Mouse (Mus musculus) urinary bladder, adult 2 months (tissue): ENCODE measurements around the gene AI854703. TPM values are rescaled to one million over a fixed set of nuclear protein-coding genes. Genes with fewer than 3 reads are reported as not detected.

ENCODE experiments used
- DNase-seq: peaks from one replicate; pipeline ENCODE4 v3.0.0; 2022; ENCODE audit warnings: low spot score
- polyA plus RNA-seq: library from polyadenylated mRNA; depleted of rRNA; stranded (reverse); fragments of >200 nt; gene quantifications from 2 replicates; pipeline ENCODE4 v1.2.3, GENCODE M21; 2012

AI854703 gene
- polyA plus RNA-seq, 1 experiment, result 5.7 TPM

DNA sequence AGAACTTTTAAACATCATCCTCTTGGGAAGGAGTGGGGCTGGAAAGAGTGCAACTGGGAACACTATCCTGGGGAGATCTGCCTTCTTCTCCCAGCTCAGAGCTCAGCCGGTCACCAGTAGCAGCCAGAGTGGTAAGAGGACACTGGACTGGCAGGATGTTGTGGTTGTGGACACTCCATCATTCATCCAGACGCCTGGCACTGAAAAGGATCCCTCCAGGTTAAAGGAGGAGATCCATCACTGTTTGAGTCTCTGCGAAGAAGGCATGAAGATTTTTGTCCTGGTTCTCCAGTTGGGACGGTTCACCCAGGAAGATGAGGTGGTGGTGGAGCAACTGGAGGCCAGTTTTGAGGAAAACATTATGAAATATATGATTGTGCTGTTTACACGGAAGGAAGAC, 32.2 kb downstream of the AI854703 start:
- no peak for DNase-seq

DNA sequence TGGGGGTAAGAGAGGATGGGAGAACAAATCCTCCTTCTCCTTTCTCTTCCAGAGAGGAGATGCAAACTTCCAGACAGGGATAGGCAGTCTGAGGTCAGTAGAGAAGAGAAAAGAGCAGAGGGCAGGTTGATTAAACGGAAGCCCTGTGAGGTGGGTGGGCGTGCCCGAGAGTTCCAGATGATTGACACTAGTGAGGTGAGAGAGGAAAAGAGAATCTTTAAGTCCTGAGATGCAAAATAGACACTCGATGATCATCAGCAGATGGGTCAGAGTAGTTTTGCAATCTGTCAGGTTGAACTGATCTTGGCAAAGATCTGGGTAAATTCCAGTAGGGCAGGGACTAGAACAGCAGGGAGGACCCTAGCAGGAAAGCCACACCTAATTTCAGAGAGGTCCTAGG, 38.2 kb downstream of the AI854703 start:
- DNase-seq, result no peak

DNA sequence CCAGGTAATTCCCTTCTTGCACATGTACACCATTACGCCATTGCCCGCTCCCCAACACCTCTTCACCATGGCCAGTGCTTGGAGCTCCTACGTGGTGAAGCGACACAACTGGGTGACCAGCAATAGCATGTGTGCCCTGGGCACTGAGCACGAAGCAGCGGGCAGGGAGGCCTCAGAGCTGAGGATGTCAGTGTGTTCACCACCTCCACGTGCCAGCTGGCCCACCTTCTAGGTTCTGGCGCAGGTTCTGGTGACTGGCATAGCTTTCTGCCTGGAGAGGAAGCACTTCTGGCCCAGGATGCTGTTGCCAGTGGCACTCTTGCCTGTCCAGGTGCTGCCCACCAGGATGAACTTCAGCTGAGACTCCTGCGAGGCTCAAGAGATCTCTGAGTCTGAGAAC, 38.9 kb downstream of the AI854703 start:
- no peak for DNase-seq

DNA sequence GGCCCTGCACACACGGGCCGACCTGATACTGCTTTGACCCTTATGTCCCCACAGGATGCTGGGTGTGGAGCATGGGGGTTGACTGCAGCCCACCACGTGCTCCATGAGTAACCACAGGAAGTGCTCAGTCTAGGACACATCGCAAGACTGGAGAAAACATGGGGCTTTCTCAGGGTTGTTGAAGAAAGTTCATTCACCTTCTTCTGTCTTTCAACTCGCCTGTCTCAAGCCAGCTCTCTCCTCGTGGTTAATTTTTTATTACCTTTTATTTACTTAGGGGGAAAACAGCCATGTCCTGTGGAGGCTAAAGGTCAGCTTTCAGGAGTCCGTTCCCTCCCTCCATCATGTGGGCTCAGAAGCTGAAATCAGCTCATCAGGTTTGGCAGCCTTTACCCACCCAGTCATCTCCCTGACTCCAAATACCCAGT, 39.6 kb downstream of the AI854703 start:
- DNase-seq, result no peak

DNA sequence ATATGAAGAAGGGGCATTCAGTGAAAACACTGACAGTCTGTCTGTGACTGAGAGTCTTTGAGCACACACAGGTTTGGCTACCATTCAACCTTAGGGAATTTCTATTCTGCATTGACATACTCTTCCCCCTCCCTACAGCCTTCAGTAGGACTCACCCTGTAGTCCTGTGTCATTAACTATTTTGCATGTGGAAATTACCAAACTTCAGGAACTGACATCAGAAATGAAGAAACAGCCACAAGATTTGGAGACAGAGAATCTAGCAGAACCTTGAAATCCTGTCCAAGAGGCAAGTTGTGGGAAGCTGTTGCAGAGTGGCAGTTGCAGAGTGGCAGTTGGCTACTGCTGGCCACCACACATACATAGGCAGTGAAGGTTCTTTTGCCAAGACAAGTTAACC, 41.5 kb downstream of the AI854703 start:
- no peak for DNase-seq

DNA sequence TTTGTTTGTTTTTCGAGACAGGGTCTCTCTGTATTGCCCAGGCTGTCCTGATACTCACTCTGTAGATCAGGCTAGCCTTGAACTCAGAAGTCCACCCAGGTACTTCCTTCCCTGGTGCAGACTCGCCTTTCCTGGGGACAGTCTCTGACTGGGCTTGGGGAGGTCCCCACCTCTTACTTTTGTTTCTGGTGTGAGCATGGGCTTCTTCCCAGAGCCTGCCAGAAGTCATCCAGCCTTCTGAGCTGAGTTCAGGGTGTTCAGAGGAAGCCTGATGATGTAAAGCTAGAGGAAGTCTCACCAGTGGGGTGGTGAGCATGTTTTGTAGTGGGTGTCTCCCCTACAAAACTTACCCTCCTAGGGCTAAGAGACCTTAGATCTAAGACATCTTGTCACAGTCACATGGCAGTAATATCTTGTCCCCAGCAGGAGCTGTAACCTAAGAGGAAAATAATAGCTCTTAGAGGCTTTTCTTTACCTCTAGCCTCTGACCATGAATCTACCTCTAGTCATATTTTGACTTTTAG, 42.9 kb downstream of the AI854703 start:
- no peak for DNase-seq

DNA sequence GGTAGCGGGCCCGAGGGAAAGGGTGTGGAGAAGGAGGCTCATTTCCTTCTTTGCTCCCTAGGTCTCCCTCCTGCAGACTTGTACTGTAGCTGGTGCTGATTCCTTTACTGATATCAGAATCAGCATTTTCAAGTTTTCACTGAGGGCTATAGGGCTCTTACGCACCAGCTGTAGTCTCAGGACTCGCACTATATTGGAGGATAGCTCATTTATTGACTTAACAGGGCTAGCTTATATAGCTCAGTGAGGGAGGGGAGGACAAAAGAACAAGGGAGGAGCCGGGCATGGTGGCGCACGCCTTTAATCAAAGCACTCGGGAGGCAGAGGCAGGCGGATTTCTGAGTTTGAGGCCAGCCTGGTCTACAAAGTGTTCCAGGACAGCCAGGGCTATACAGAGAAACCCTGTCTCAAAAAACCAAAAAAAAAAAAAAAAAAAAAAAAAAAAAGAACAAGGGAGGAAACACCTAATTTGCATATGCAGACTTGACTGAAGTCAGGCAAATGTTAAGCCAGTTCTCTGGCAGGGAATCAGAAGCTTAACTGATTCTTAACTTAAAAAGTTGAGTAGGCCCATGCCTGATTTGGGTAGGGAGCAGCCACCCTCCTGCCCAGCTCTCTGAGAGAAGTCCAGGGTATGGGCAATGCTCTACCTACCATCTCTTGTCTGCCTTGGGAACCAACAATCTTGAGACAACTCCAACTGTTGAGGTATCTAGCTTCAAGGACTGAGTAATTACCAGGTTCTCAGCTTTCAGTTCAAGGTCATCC, 47.9 kb downstream of the AI854703 start:
- no peak for DNase-seq

DNA sequence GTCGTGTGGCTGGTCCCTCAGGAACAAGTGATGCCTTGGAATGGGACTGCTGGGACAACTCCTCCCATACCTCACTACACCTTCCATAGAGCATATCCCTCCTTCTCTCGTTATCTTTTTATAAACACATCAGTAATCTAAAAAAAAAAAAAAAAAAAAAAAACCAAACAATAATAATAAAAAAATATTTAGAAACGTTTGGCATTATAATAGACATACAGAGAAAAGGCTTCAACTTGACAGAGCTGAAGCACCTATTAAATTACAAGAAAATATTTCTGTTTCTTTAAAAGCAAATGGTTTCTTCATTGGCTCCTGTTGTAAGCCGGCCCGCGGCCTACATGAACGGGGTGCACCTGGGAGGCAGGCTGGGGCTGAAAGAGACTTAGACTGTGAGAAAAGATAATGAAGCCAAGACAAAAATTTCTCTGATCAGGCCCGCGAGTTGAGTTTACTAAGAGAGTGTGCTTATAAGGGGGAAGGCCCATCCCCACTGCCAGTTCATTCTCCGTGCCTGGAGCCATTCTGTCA, 48.9 kb downstream of the AI854703 start:
- no peak for DNase-seq

DNA sequence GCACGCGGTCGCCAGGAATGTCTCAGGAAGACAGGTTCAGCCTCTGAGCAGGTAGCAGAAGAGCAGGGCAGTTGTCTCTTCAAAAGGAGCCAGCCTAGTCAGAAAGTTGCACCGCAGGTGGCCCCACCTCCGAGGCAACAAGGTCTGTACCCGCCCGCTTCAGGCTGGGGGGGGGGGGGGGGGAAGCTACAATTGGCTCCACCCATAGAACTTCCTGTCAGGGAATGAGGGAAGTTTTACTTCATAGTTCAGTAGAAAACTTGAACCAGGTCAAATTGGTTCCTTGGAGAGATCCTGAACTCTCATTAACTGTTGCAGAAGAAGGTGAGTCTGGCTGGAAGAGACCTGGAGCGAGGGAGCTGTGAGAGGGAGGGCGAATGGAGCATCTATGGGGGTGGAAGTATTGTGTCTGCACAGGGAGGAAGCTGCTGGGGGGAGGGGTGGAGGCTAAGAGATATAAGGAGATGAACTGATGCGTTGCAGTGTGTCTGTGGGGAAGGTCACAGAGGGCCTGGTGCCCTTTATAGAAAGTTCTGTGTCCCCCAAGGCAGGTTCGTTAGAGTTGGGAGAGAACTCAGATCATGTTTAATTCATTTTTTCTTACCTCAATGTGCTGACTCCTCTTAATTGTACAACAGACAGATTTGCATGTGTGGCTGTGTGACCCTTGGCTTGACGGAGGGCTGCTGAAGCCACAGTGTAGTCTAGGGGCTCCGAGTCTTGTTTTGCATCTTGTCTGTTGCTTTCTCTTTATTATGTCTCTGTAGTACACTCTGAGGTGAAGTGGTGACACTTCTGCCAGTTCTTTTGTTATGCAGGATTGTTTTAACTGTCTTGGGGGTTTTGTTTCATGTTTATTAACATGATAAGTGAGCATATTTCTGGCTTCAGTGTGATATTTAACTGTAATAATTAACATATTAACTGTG, 49.6 kb downstream of the AI854703 start, which contains the start of gene Gimap9:
Gimap9 (plus strand) TSS at position 199 of the 929 bp plus-strand sequence.
- DNase-seq, result no peak

DNA sequence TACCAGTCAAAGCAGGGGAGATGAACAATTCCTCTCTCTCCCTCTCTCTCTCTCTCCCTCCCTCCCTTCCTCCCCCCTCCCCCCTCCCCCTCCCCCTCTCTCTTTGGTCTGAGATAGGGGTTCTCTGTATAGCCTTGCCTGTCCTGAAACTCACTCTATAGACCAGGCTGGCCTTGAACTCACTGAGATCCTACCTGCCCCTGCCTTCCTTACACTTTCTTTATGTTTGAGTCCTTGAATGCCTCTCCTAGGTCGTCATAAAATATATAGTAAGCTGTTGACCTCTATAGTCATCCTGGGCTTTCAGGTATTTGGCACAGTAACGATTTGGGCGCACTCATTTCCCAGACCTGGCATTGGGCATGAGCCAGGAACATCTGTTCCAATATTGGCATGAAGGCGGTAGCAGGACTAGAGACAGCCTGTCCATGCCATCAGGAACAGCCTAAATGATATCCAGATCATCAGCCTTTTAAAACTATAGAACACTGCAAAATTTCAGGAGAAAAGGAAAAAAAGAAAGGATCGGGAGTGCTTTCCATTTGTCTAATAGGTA, 50.4 kb downstream of the AI854703 start:
- no peak for DNase-seq

DNA sequence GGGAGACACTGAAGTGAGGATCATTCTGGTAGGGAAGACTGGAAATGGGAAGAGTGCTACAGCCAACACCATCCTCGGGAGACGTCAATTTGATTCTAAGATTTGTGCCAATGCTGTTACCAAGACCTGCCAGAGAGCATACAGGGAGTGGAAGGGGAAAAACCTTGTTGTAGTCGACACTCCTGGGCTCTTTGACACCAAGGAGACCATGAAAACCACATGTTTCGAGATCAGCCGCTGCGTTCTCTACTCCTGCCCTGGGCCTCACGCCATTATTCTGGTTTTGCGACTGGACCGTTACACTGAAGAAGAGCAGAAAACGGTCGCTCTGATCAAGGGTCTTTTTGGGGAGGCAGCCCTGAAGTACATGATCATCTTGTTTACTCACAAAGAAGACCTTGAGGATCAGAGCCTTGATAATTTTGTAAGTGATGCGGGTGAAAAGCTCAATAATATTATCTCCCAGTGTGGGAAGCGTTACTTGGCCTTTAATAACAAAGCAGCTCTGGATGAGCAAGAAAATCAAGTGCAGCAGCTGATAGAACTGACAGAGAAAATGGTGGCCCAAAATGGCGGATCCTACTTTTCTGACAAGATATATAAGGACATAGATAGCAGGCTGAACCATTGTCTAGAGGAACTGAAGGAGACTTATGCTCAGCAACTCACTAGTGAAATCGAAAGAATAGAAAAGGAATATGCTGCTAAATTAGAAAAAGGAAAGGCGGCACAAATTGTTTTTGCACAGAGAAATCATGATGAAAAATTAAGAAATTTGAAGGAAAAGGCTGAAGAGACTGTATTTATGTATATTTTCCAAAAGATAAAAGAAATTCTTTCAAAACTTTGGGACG, 51.2 kb downstream of the AI854703 start:
- DNase-seq, result no peak

DNA sequence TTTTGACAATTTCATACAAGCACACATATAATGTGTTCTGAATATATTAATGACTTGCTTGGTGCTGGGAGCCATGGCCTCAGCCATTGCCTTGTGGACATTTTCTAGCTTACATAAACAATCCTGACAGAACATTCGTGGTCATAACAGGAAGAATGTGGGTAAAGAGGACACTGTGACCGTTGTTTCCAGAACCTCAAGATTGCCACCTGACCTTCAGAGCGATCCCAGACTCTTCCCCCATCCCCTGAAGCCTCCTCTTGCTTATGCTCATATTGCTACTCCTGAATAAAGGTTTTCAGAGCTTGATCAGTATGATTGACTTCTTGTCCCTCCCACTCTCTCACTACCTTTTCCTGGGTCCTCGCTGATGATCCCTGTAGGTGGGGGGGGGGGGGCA, 51.8 kb downstream of the AI854703 start:
- no peak for DNase-seq

DNA sequence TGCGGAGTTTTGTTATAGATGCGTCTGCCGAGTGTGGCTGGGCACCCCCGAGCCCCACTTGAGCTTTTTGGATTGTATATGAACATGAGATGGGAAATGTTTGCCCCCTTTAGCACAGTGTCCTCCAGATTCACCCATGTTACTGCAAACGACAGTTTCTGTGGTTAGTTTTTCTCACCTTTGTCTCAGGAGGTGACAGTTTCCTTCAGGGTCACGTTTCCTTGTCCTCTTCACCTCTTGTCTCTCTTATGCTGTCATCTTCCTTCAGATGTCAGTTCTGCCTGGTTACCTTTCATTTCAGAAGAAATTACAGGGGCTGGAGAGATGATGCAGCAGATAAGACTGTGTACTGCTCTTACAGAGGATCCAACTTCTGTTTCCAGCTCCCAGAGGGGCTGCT, 53.1 kb downstream of the AI854703 start:
- DNase-seq, result no peak

DNA sequence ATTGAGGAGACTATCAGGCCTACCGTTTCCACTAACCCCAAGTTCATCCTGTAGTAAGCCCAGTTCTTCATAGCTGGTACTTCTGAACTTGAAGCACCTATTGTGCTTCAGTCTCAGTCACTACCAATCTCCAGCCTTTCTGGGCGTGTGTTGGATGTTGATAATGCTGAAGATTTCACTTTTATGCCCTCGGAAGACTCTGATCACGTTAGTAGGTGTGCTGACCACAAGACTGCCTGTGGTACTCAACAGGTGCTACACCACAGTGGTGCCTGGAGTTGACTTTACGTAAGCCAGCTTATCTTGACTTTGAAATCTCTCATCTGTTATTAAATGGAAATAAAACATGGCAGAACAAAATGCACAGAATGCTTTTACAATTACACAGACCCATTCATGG, 53.9 kb downstream of the AI854703 start:
- no peak for DNase-seq

DNA sequence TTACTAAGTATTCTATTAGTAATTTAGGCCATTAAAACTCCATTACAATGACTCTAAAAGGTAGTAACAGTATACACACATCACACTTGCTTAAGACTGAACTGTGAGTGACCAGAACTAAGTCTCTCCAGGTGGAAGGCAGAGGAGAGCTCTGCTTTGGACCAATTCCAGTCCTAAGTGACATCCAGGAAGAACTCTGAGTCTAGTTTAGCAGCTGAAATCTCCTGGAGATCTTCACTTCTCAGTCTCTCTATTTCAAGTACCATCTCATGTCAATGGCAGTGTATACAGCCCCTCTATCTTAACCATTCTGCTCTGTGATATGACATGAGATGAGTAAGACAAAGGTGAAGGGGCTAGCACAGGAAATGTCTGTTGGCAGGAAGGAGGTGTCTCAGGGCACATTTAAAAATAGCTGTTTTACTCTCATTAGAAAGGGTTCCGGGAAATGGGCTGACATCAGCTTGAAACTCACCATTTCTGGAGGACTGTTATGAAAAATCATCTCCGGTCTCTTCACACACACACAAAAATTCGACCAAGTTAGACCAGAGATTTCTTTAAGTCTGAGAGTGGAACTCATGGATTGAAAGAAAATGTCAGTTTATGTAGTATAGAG, 55.0 kb downstream of the AI854703 start:
- no peak for DNase-seq

DNA sequence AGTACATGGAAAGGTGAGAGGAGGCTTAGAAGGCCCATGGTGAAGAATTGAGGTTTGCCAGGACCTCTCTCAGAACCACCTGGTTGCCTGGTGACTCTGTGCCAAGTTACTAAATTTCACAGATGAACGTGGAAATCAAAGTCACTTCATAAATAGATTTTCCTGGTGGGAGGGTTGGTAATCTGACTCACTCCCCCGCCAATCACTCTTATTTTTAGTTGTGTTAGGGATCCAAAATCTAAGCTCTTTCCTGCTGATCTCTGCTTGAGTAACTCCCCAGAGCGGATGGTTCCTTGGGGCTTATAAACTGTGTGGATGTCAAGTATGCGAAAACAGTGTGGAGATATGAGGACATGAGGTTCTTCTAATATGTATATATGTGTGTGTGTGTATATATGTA, 55.7 kb downstream of the AI854703 start:
- no peak for DNase-seq
